ENCODE assay signal across 8 mouse cellular contexts in the genomic region with DNA sequence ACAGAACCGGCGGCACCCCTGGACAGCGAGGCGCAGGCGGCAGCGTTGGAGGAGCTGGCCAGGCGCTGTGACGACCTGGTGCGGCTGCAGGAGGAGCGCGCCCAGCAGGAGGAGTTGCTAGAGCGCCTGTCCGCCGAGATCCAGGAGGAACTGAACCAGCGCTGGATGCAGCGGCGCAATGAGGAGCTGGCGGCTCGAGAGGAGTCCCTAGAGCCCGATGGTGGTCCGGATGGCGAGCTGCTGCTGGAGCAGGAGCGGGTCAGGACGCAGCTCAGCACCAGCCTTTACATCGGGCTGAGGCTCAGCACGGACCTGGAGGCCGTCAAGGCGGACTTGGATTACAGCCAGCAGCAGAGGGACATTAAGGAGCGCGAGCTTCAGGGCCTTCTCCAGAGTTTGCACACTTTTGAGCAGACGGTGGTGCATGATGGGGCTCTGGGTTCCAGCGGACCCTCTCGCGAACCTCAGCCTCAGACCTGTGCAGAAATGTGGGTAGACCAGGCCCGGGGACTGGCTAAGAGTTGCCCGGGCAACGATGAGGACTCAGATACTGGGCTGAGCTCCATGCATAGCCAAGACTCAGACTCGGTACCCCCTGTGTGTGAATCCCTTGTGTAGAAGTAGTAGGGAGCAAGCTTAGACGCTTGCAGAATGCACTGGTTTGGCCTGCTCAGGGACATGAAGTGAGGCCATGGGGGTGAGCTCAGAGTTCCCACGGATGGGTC. TPM values are rescaled to one million over a fixed set of nuclear protein-coding genes. Genes with fewer than 3 reads are reported as not detected.
A peak's percentile ranks its signal among the peaks of the same experiment; 100 is the strongest.
DNase-seq lines count a peak whose midpoint lies in the region; ATAC-seq and TF ChIP-seq lines count a peak whose summit lies in the region.

No protein-coding gene starts in this region.

- TF ChIP-seq CTCF in E14TG2a.4 (conservative IDR thresholded peaks at IDR 0.05; ENCODE audit: low read length): no peak
- TF ChIP-seq CTCF in stomach, postnatal 0 days (IDR thresholded peaks at IDR 0.05; ENCODE audit: low read depth): peak; percentile 67

- intact Hi-C loops in heart, postnatal 14 days (cut with DNase I): loop anchor here (5.0 kb wide), 1 partner anchor 102 kb away; no protein-coding TSS in a partner anchor

- peaks cover 7% of the 10 kb centered on the region for H3K9me3 ChIP-seq in E14TG2a.4 (ENCODE audit: low read length)
- H3K9me3 ChIP-seq in embryonic facial prominence, embryonic 15.5 days (replicated peaks): no peaks in the 10 kb centered on the region
- H3K9me3 ChIP-seq in stomach, postnatal 0 days (ENCODE audit: control insufficient read depth, low read length): no peaks in the 10 kb centered on the region

- H3K27me3 ChIP-seq in E14TG2a.4 (ENCODE audit: insufficient read depth, low read length): peaks cover 64% of the 10 kb centered on the region
- H3K27me3 ChIP-seq in embryonic facial prominence, embryonic 15.5 days: peaks cover 37% of the 10 kb centered on the region
- H3K27me3 ChIP-seq in stomach, postnatal 0 days (ENCODE audit: control insufficient read depth, insufficient read depth, low read length): no peaks in the 10 kb centered on the region; the same call in 1 of the 2 replicates

- H3K4me1 ChIP-seq in E14TG2a.4 (replicated peaks; ENCODE audit: low read depth, low read length): peaks cover 17% of the 10 kb centered on the region
- peaks cover 35% of the 10 kb centered on the region for H3K4me1 ChIP-seq in embryonic facial prominence, embryonic 15.5 days
- H3K4me1 ChIP-seq in stomach, postnatal 0 days (replicated peaks; ENCODE audit: control insufficient read depth, insufficient read depth): no peaks in the 10 kb centered on the region; the same call in 1 of the 2 replicates

- H3K4me2 ChIP-seq in embryonic facial prominence, embryonic 15.5 days (replicated peaks): peak overlapping the region; percentile 93
- H3K4me2 ChIP-seq in stomach, postnatal 0 days (replicated peaks; ENCODE audit: low read depth): peak overlapping the region; percentile 86

- ATAC-seq in embryonic facial prominence, embryonic 15.5 days (ENCODE audit: insufficient number of reproducible peaks, low FRiP score, low TSS enrichment, low read depth): no peak
- ATAC-seq in megakaryocyte-erythroid progenitor cell, adult 5-6 weeks (replicated peaks; ENCODE audit: low FRiP score, low TSS enrichment, poor library complexity, severe bottlenecking): 0 out of 2 replicates have a peak, but pooled peaks have one; percentile 24
- peak; percentile 35 for ATAC-seq in stomach, postnatal 0 days (ENCODE audit: low FRiP score, low TSS enrichment)

- no peak overlapping the region; the same call in 1 of the 2 replicates for H3K27ac ChIP-seq in embryonic facial prominence, embryonic 15.5 days (replicated peaks)
- peak overlapping the region; percentile 67 for H3K27ac ChIP-seq in stomach, postnatal 0 days (replicated peaks)

- peak; percentile 64 for DNase-seq in adrenal gland, postnatal 25 days
- peak; percentile 25 to 45 for DNase-seq in heart, postnatal 14 days
- peak; percentile 63 to 77 for DNase-seq in kidney, postnatal 4 days
- peak; percentile 71 for DNase-seq in stomach, postnatal 0 days (ENCODE audit: low spot score)
- DNase-seq in frontal cortex, postnatal 14 days (ENCODE audit: low spot score in 2 of 2): no peak

- H3K9ac ChIP-seq in embryonic facial prominence, embryonic 15.5 days: no peak overlapping the region
- peak overlapping the region; percentile 72 for H3K9ac ChIP-seq in stomach, postnatal 0 days (ENCODE audit: low read length)

- H3K36me3 ChIP-seq in E14TG2a.4 (ENCODE audit: insufficient read depth, low read length): no peaks in the 10 kb centered on the region
- no peaks in the 10 kb centered on the region for H3K36me3 ChIP-seq in embryonic facial prominence, embryonic 15.5 days
- H3K36me3 ChIP-seq in stomach, postnatal 0 days (ENCODE audit: control insufficient read depth, insufficient read depth, low read length): no peaks in the 10 kb centered on the region

- TF ChIP-seq EP300 in stomach, postnatal 0 days (optimal IDR thresholded peaks at IDR 0.05): no peak

- WGBS in embryonic facial prominence, embryonic 15.5 days: 4% methylated on average over 40 of the region's 40 CpGs
- 4% methylated on average over 40 of the region's 40 CpGs for WGBS in stomach, postnatal 0 days

- peak overlapping the region; percentile 81 for H3K4me3 ChIP-seq in E14TG2a.4 (replicated peaks; ENCODE audit: low read length)
- peak overlapping the region; percentile 54 for H3K4me3 ChIP-seq in embryonic facial prominence, embryonic 15.5 days (replicated peaks)
- H3K4me3 ChIP-seq in stomach, postnatal 0 days (ENCODE audit: low read depth, low read length): peak overlapping the region; percentile 58

RNA-seq across cellular contexts. Expression of gene Rassf10, which starts 1.5 kb away (rescaled TPM):
- 9.1 and 12.5 TPM in 2 replicates for total RNA-seq in adrenal gland, postnatal 25 days (2021)
- polyA plus RNA-seq in embryonic facial prominence, embryonic 15.5 days (2015; fragmentation: Nextera tagmentation; extraction: Ambion mirVana): 5.6 and 7.0 TPM in 2 replicates
- 1 to 10 TPM; 1.3 to 1.8 TPM for total RNA-seq in heart, postnatal 14 days (2021)
- not detected in 2 replicates for total RNA-seq in megakaryocyte-erythroid progenitor cell, adult 5-6 weeks (2014; fragmentation: Nextera tagmentation)
- not detected in 2 replicates for total RNA-seq in megakaryocyte-erythroid progenitor cell, adult 5-6 weeks (2017)
- 6.8 and 7.7 TPM in 2 replicates for polyA plus RNA-seq in stomach, postnatal 0 days (2015; fragmentation: Nextera tagmentation; extraction: Ambion mirVana)

Comparison
In these comparisons a context has a peak if more than half of its experiments do, and no peak if none do; other contexts are left out.
1. DNase-seq: peak in adrenal gland, postnatal 25 days (single experiment), heart, postnatal 14 days (2 of 2), kidney, postnatal 4 days (2 of 2) and stomach, postnatal 0 days (single experiment); none in frontal cortex, postnatal 14 days (0 of 2).
2. Peak in every context shown above with its lines, with median percentiles within 50 percentile points of each other: H3K4me3 ChIP-seq.